Mouse (Mus musculus): Measurements from ENCODE around the gene Lcmt2. TPM values are rescaled to one million over a fixed set of nuclear protein-coding genes. Genes with fewer than 3 reads are reported as not detected.
"Not testable (repeated sequence)": the region's sequence is repeated elsewhere in the genome, so short reads cannot be mapped to it uniquely, and the experiment has no call there.

Lcmt2 gene
- polyA plus RNA-seq (2017; shearing (Covaris generic)) = 1 to 10 TPM; 4.1 to 6.3 TPM

DNA sequence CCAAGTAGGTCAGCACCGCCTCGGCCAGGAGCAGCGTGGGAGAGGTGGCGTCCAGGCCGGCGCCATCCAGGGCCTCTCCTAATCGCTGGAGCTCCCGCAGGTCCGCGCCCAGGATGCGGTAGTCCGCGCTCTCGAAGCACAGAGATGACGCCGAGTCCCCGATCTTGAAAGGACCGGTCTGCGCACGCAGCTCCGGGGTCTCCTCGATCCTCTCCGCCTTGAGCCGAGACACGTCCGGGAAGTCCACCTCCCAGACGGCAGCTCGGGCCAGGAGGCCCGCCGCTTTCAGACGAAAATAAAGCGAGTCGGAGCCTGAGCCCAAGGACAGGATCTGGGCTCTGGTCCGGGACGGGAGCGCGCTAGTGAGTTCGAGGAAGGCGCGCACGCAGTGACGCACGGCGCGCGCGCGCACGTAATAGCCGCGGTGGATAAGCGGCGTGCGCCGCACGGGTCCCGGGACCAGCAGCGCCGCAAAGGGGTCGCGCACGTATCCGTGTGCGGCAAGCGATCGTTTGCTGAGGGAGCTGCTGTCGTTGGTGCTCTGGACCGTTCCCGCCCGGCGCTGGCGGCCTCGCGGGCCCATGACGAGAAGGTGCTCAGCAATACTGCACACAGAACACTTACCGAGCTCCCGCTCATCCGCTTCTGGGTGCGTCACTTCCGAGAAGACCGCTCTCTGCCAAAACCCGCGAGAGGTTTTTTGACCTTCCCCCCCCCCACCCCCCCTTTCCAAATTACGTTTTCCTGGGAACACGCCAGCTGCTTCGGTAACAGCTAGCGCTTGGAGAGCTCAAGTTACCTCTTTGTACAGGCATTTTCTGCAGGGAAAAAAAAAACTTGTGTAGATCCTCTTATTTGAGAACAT, at the start of gene Lcmt2, which contains the start of gene Adal:
TSS of gene Lcmt2 (minus strand) at position 636 of the 865 bp plus-strand sequence.
TSS of gene Adal (plus strand) at position 411 of the 865 bp plus-strand sequence.
- ATAC-seq = peak; percentile 86

DNA sequence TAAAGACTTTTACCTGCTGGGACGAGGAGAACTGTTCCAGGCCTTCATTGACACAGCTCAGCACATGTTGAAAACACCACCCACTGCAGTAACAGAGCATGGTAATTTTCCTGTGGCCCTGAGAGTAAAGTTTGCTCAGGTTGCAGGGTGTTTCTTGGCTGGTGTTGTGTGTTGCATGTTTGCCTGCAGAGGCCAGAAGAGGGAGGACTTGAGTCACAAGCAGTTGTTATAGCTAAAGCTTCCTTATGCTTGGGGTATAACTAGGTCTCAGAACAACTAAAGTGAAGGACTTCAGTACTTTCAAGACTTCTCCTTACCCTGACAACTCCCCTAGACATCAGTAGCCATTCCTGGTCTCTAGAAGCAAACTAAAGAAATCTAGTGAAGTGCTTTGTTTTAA, 48.1 kb upstream of the Lcmt2 start:
- ATAC-seq = no peak

DNA sequence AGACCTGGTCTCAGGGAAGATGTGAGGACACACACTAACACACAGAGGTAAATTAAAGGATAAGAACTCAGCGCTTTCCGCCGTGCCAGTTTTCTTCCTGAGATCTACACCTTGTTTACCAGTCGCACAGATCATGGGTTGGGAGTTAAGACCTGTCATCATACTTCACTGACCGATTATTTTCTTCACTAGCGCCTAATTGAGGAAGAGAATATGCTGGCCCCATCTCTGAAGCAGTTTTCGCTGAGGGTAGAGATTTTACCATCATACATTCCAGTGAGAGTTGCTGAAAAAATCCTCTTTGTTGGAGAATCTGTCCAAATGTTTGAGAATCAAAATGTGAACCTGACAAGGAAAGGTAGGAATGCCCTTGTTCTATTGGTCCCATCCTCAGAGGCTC, 43.7 kb upstream of the Lcmt2 start:
- ATAC-seq = no peak

DNA sequence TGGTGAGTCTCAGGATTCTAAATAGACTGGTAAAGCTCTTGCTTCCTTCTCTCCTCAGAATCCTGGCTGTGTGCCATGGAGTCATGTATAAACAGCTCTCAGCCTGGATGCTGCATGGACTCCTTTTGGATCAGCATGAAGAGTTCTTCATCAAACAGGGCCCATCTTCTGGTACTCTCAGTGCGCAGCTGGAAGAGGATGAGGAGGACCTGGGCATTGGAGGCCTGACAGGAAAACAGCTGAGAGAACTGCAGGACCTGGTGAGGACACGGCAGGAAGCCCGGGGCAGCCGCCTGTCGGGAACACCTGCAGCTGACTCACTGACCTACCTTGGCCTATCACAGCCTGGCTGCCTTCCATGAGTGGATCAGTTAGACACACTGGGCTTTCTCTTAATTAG, 43.0 kb upstream of the Lcmt2 start:
- ATAC-seq = no peak

DNA sequence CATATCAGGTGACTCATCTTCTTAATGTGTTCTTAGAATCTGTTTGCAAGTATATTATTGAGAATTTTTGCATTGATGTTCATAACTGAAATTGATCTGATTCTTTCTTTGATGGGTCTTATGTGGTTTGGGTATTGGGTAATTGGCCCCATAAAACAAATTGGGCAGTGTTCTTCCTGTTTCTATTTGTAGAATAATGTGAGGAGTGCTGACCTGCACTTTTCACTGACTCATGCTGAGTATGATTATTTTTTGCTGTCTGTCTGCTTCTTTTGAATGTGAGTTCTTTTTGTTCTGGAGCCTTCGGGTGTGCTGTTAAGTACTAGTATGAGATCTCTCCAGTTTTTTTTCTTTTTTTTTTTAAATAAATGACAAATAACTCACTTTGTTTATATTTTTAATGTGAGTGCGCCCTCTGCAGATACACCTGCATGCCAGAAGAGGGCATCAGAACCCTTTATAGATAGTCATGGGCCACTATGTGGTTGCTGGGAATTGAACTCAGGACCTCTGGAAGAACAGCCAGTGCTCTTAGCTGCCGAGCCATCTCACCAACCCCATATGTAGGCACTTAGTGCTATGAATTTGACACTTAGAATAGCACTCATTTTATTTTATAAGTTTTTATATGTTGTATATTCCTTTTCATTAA, 38.5 kb upstream of the Lcmt2 start:
- no peak for ATAC-seq

DNA sequence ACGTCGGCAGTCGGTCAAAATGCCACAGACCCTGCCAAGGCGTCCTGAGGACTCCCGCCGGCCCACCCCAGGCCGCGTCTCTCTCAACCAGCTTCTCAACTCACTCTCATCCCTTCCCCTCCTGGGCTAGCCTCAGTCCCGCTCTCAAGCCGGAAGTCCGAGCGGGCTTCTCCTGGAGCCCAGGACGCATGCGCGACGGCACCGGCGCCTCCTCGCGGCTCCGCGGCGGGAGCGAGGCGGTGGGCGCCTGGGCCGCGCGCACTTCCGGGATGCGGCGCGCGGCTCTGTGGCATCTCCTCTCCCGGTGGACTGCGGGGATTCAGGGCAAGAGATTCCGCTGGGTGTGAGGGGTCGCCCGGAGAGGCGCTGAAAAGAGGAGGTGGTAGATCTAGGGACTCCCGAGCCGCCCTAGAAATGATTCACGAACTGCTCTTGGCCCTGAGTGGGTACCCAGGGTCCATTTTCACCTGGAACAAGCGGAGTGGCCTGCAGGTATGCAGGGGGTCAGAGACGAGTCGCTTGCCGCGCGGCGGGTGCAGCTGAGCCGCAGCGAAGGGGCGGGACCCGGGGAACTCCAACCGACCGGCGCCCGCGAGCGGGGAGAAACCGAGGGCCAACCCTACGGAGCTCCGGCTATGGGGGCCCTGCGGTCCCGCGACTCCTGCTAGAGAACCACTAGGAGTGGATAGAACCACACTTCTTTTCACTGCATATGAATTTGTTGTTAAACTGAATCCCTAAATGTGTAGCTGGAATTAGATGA, 30.7 kb upstream of the Lcmt2 start, which contains the start of gene Zscan29:
TSS of gene Zscan29 (minus strand) at position 146 of the 763 bp plus-strand sequence.
- peak; percentile 85 for ATAC-seq

DNA sequence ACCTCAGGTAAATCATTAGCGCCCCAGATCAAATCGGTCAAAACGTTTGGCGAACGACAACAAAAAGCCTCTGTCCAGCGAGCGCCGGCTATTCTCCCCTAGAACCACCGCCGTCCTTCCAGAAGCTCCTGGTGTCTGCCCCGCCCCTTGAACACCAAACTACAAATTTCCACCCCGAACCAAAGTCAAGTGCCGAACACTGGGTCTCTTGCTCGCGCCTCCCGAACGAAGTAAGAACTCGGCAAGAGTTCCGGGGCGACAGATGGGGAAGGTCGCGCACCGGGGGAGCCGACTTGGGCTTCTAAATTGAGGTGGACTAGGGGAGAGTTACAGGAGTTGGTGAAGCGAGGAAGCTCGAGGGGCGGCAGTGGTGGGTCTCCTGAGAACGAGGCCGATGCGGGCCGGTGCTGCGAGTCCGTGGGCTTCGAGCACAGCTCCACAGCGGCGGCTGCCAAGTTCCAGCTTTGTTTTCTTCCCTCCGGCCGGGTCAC, 30.1 kb upstream of the Lcmt2 start, which contains the start of gene Tubgcp4:
TSS of gene Tubgcp4 (plus strand) at position 174 of the 491 bp plus-strand sequence.
- ATAC-seq = peak; percentile 19

DNA sequence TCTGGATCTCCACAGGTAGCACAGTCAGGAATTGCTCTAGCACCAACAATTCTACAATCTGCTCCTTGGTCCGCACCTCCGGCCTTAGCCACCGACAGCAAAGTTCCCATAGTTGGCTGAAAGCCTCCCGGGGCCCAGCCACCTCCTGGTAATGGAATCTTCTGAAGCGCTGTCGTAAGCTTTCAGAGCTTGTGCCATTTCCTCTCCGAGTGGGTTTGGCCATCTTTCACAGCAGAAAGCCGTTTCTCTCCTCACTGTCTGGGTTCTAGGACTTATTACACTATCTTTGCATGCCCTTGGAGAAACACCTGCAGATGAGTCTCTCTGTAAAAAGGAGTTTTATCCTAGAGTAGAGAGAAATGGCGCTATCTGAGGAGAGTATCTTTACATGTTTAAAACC, 29.4 kb upstream of the Lcmt2 start:
- ATAC-seq = no peak

DNA sequence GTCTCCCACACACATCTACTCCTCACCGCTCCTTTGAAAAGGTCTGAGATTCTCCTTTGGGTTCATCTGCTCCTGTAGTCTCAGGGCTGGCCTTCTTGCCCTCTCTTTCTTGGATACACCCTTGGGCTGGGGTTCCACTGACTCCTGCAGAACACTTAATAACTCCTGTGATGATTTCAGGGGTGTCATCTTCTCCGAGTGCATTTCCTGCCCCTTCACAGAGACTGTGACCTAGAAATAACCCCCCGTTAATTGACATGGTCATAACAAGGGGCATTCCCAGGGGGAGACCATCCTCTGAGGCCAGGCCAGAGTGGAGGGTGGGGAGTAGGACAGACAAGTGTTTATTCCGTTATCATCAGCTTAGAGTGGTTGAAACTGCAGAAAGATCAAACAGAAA, 28.7 kb upstream of the Lcmt2 start:
- no peak for ATAC-seq

DNA sequence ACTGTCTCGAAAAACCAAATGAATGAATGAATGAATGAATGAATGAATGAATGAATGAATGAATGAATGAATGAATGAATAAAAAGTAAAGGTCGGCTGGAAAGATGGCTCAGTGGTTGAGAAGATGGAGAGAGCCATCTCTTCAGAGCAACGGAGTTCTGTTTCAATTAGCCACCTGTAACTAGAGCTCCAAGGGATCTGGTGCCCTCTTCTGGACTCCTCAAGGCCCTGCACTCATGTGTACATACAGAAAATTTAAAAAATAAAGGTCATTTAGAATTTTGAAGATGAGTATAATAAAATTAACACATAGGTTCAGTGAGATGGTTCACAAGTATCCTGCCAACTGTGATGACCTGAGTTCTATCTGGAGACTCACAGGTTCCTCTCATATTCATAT, 12.6 kb upstream of the Lcmt2 start:
- no peak for ATAC-seq

DNA sequence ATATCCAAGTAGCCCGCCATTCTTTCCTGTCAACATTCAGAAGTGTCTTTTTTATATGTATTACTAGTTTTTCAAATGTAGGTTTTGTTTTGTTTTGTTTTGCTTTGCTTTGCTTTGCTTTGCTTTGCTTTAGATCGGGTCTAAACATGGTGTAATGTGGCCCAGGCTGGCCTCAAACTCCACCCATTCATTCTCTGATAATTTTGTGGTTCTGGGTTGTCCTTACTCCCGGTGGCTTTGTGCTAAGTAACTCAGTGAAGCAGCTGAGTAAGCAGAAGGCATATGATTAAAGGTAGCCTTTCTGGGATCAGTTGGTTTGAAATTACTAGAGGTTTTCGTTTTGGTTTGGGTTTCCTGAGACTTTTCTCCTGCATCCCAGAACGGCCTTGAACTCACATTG, 9.2 kb upstream of the Lcmt2 start:
- no peak for ATAC-seq

DNA sequence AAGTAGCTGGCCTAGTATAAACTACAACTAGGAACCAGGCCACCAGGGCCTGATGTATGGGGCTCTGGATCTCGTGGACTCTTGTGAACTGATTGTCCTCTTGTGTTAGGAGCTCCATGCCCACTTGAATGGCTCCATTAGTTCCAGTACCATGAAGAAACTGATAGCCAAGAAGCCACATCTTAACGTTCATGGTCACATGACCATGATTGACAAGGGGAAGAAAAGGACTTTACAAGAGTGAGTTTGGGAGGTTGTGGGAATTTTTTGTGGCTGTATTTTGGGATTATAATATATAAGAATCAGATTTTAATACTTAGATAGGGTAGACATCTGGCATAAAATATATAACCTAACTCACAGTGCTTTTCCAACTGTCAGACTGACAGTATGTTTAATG, 2.0 kb upstream of the Lcmt2 start:
- ATAC-seq = no peak

DNA sequence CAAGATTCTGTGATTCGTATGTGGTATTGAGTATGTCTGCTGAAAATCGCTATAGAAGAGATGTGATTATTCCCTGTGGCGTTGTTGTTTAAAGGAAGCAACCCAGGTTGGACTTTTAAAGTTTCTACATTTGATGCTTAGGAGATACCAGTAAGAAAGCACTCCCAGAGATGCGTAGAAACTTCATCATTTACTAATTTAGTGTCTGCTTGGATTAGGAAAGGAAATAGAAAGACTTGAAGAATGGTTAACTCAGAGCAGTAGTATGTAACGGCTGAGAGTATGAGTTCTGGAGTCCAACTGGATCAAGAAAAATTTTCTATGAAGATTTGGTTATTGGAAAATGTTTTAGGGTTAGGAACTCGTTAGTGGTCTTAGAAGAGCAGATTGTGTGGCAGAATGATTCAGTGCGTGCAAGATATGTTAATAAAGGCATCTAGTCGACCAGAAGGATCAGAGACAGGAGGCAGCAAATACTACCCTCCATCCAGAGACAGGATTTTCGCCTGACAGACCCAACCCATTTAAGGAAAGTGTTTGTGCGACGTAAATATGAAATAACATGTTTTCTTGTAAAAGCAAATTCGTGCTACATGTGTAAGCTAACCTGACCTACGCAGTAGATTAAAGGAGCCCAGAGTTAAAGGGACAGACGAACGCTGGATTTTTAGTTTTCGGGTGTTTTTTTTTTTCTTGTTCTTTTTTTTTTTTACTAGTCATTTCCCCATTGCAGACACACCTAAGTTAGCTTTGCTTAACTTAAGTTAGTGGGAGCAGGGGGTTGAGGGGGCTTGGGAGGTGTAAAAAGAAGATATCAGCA, 973 bp upstream of the Lcmt2 start:
- no peak for ATAC-seq

DNA sequence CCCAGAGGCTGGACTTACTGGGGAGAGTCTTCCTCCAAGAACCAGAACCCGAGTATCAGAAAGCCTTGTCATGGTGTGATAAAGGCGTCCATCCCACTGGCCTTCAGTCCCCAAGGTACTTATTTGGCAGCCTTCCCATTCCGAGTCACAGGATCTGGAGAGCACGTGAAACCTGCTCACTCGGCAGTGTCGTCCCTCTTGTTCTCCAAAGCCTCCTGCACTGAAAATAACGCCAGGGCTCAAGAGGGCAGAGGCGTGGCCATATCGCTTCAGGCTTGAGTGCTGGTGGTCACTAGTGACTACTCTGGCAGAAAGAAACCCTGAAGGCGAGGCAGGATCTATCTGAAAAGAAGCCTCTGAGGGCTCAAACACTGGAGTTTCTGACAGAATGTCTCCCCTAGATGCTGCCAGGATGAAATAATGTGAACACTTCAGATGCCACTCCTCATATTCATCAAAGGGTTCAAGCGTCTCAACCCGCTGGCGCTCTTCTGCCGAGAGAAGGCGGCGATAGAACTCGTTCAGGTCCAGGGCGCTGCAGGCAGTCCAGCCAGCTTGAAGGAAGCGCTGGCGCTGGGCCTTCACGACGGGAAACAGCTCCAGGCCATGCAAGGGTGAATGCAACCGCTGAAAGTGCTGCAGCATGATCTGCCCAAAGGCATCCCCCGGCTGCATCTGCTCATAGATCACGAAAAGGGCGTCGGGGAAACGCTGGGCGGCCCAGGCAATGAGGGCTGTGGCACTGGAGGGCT, 1.0 kb downstream of the Lcmt2 start:
- ATAC-seq = peak; percentile 24

DNA sequence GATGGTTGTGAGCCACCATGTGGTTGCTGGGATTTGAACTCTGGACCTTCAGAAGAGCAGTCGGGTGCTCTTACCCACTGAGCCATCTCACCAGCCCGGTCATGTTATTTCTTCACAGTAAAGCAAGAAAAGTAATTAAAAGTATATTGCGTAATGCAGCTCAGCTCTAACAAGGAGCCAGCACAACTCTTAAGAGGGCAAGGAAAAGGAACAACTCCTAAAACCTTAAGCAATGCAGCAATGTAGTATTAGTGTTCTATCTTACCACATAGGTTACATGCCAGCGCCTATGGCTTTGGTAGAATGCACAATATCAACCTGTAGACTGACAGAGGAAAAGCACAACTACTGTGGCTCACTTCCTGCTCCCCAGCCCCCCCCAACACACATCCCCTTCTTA, 3.1 kb downstream of the Lcmt2 start:
- ATAC-seq = no peak

DNA sequence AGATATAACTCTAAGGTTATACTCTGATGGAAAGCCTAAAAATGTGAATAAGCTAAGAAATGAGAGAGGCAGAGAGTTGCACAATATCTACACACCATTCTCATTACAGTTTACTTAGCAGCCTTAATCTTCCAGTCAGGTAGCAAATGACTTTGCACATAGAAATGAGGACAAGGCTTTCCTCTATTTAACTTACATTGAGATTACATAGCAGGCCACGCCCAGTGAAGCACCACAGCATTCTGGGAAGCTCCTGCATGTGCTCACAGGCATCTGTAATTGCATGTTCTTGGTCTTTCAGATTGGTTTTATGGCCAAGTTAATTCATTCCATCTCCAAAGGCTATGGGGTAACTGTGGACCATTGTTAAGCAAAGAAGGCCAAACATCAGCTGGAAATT, 7.6 kb downstream of the Lcmt2 start:
- ATAC-seq = no peak

DNA sequence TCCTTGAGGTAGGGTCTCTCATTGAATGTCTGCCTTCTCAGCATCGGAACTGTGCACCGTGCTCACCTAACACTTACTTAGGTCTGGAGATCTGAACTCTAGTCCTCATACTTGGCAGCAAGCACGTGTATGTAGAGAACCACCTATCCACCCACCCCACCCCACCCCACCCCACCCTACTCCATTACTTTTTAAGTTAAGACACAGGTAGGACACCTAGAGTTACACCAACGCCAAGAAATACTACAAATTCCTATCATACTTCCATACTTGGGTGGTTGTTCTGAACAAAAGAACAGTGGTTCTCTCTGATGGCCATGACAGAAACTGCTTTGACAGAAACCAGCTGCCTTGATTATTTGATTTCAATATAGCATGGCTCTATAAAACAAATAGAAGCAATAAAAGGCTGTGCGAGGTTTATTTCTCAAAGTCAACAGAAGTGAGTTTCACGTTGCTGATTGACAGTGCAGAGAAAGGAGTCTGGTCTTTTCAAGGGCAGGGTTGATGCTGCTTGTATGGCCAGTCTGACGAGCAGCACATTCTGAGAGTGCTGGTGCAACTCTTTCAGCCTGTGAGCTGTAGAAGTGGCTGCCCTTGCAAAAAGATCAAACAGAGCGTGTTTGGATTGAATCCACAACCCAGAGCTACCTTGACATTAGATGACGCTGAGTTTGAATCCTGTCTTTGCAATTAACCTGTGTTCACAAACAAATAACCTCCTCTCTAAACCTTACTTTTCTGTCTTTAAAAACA, 11.4 kb downstream of the Lcmt2 start:
- ATAC-seq = no peak

DNA sequence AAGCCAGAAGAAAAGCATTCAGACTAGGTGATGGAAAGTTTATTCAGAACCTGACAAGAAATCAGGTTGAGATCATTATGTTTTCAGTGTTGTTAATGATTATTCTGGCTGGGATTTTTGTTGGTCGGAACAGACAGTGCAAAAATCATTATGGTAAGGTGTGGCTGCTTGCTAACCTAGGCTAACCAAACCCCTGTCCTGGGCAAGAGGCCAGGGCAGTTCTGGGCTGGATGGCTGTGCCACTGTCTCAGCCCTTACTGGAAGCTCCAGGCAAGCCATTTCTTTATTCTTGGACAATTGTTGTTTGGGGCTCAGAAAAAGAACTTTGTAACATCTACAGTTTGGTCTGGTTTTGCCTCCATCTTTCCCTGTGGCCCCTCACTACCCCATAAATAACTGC, 12.9 kb downstream of the Lcmt2 start:
- no peak for ATAC-seq

DNA sequence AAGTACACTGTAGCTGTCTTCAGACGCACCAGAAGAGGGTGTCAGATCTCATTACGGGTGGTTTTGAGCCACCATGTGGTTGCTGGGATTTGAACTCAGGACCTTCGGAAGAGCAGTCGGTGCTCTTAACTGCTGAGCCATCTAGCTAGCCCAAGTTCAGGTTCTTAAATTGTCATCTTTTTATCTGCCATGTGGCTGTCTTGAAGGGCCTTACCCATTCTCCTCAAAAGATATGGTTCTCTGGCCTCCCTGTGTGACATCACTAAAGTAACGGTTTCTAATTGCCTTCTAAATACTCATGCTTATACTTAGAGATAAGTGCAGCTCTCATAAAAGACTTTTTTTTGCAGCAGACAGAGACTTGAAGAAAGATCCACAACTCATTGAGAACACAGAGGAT, 14.2 kb downstream of the Lcmt2 start:
- ATAC-seq = not testable (repeated sequence)

DNA sequence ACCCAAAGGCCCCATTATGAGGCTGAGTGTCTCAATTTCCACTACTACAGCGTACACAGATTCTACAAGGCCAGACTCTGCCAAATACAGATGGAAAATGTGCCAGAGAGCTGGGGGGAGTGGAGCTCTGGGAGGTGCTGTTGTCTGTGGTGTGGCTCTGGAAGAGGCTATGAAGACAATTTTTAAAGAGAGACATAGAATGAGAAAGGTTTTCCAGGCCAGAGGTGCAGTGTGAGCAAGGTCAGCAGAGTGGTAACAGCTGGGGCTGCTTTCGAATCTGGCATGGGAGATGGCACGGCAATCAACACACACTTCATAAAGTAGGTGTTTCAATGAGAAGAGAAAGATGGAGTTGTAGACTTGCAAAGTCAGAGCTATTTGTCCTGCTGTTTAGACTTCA, 21.2 kb downstream of the Lcmt2 start:
- ATAC-seq = no peak

DNA sequence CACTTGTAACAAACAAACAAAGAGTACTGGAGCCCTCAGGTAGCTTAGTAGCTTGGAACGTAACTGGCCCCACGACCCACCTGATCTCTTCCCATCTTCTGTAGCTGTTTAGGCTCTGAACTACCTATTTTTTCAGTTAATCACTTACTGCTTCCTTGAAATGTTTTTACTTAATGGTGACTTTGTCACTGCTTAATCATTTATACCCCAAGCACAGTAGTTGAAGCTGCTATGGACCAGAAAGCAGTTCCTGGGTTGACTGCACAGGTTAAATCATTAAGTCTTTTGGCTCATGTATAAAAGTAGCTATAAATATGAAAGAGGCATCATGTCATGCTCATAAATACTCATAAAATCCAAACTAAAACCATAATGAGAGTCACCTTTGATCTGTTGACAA, 25.0 kb downstream of the Lcmt2 start:
- ATAC-seq = no peak
